Comparison of ENCODE assay signal across 9 mouse cellular contexts in the genomic region with DNA sequence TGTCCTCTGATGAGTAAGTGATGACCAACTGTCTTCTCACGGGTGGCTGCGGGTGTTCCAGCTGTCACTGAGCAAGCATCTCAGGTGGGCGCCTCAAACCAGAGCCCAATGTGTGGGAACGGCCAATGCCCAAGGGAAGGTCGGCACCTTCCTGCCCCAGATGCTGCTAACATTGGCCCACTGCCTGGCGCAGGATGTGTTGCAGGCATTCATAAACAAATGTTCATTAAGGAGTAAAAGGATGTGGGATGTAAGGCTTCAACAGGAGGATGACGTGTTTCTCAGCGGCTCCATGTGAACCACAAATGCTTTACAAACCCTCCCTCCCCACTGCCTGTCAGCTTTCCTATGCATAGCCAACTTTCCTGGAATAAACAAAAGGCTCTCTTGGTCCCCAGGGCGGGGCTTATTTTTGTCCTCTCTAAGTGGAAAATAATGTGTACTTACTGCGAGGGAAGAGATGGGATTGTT. TPM values are rescaled to one million over a fixed set of nuclear protein-coding genes. Genes with fewer than 3 reads are reported as not detected.
DNase-seq lines count a peak whose midpoint lies in the region; ATAC-seq and TF ChIP-seq lines count a peak whose summit lies in the region.
"Had no signal": no experiment of that assay in that cellular context is flagged by ENCODE, and none has a peak within 500 bp of the region (broad histone marks: within the 10 kb centered on the region; RNA-seq: fewer than 3 reads in every experiment).

No protein-coding gene starts in this region.

- TF ChIP-seq POLR2A in limb, embryonic 14.5 days (IDR thresholded peaks at IDR 0.05; ENCODE audit: borderline replicate concordance, extremely low read depth, insufficient read depth, insufficient read length): no peak

- H3K9me3 ChIP-seq in hindbrain, embryonic 10.5 days: no peaks in the 10 kb centered on the region
- H3K9me3 ChIP-seq in hindbrain, embryonic 11.5 days (ENCODE audit: control insufficient read depth, low read length): no peaks in the 10 kb centered on the region
- no peaks in the 10 kb centered on the region for H3K9me3 ChIP-seq in heart, embryonic 11.5 days (replicated peaks; ENCODE audit: control insufficient read depth, low read length)
- no peaks in the 10 kb centered on the region for H3K9me3 ChIP-seq in limb, embryonic 14.5 days (ENCODE audit: control insufficient read depth, low read length)

- no peak for ATAC-seq in hindbrain, embryonic 11.5 days (ENCODE audit: low FRiP score)
- no peak for ATAC-seq in heart, embryonic 11.5 days (replicated peaks; ENCODE audit: insufficient number of reproducible peaks, low FRiP score, low TSS enrichment)
- ATAC-seq in limb, embryonic 14.5 days (ENCODE audit: low FRiP score, low read depth): no peak

- WGBS in hindbrain, embryonic 10.5 days: 77% methylated on average over 10 of the region's 10 CpGs
- 80% methylated on average over 10 of the region's 10 CpGs for WGBS in hindbrain, embryonic 11.5 days
- 61% methylated on average over 10 of the region's 10 CpGs for WGBS in heart, embryonic 11.5 days (ENCODE audit: insufficient replicate concordance)
- WGBS in limb, embryonic 14.5 days: 65% methylated on average over 10 of the region's 10 CpGs

- H3K27me3 ChIP-seq in hindbrain, embryonic 10.5 days (ENCODE audit: insufficient read depth, poor library complexity, severe bottlenecking): peaks cover 31% of the 10 kb centered on the region
- no peaks in the 10 kb centered on the region; the same call in 1 of the 2 replicates for H3K27me3 ChIP-seq in hindbrain, embryonic 11.5 days (ENCODE audit: control insufficient read depth, insufficient read depth, low read length)
- peaks cover 6% of the 10 kb centered on the region for H3K27me3 ChIP-seq in heart, embryonic 11.5 days (ENCODE audit: control insufficient read depth, insufficient read depth, low read length)
- H3K27me3 ChIP-seq in limb, embryonic 14.5 days (ENCODE audit: control insufficient read depth, insufficient read depth, low read length): no peaks in the 10 kb centered on the region

- no peak overlapping the region; the same call in 1 of the 2 replicates for H3K4me2 ChIP-seq in hindbrain, embryonic 11.5 days (replicated peaks; ENCODE audit: low read depth, low read length)
- peak overlapping the region; percentile 51 for H3K4me2 ChIP-seq in heart, embryonic 11.5 days
- peak overlapping the region; percentile 35 for H3K4me2 ChIP-seq in limb, embryonic 14.5 days (replicated peaks; ENCODE audit: low read depth, low read length, severe bottlenecking)

- no peak overlapping the region for H3K9ac ChIP-seq in hindbrain, embryonic 11.5 days (ENCODE audit: low read depth, low read length)
- H3K9ac ChIP-seq in heart, embryonic 11.5 days (ENCODE audit: low read depth, low read length): no peak overlapping the region
- 0 out of 2 replicates have a peak overlapping the region, but pooled peaks have one; percentile 16 for H3K9ac ChIP-seq in limb, embryonic 14.5 days (ENCODE audit: low read depth, low read length, severe bottlenecking)

- no peak for DNase-seq in hindbrain, embryonic 10.5 days (ENCODE audit: low spot score)
- DNase-seq in hindbrain, embryonic 11.5 days (ENCODE audit: low spot score): no peak
- DNase-seq in Muller cell, postnatal 12 days (ENCODE audit: inconsistent ontology term): peak; percentile 70
- DNase-seq in limb, embryonic 14.5 days (ENCODE audit: low spot score): peak; percentile 38
- DNase-seq in frontal cortex, postnatal 25 days (ENCODE audit: low spot score in 2 of 2): no peak
- DNase-seq in gastrocnemius, adult 8-10 months (ENCODE audit: low spot score in 2 of 2): no peak
- no peak for DNase-seq in frontal cortex, postnatal 36 days (ENCODE audit: low spot score in 2 of 2)

- peaks cover 73% of the 10 kb centered on the region for H3K4me1 ChIP-seq in hindbrain, embryonic 10.5 days (replicated peaks)
- peaks cover 5% of the 10 kb centered on the region for H3K4me1 ChIP-seq in hindbrain, embryonic 11.5 days (replicated peaks; ENCODE audit: control insufficient read depth, insufficient read depth, low read length)
- peaks cover 20% of the 10 kb centered on the region for H3K4me1 ChIP-seq in heart, embryonic 11.5 days (ENCODE audit: control insufficient read depth, insufficient read depth, low read length)
- peaks cover 45% of the 10 kb centered on the region for H3K4me1 ChIP-seq in limb, embryonic 14.5 days (ENCODE audit: control insufficient read depth, insufficient read depth, low read length)

- no peaks in the 10 kb centered on the region for H3K36me3 ChIP-seq in hindbrain, embryonic 10.5 days
- no peaks in the 10 kb centered on the region for H3K36me3 ChIP-seq in hindbrain, embryonic 11.5 days (ENCODE audit: control insufficient read depth, insufficient read depth, low read length)
- H3K36me3 ChIP-seq in heart, embryonic 11.5 days (ENCODE audit: control insufficient read depth, insufficient read depth, low read length): no peaks in the 10 kb centered on the region
- no peaks in the 10 kb centered on the region for H3K36me3 ChIP-seq in limb, embryonic 14.5 days (ENCODE audit: control insufficient read depth, insufficient read depth, low read length)

- peak overlapping the region; percentile 23; the same call in 1 of the 2 replicates for H3K27ac ChIP-seq in hindbrain, embryonic 10.5 days
- H3K27ac ChIP-seq in hindbrain, embryonic 11.5 days (ENCODE audit: low read depth, low read length): no peak overlapping the region
- no peak overlapping the region for H3K27ac ChIP-seq in heart, embryonic 11.5 days (ENCODE audit: low read depth, low read length)
- H3K27ac ChIP-seq in limb, embryonic 14.5 days (replicated peaks; ENCODE audit: low read depth, low read length): no peak overlapping the region; the same call in 1 of the 2 replicates

- H3K4me3 ChIP-seq in hindbrain, embryonic 10.5 days: peak overlapping the region; percentile 23
- H3K4me3 ChIP-seq in hindbrain, embryonic 11.5 days (ENCODE audit: low read depth, low read length): no peak overlapping the region
- H3K4me3 ChIP-seq in heart, embryonic 11.5 days (ENCODE audit: low read depth, low read length): peak overlapping the region; percentile 37
- H3K4me3 ChIP-seq in limb, embryonic 14.5 days (replicated peaks; ENCODE audit: low read length): peak overlapping the region; percentile 16; the same call in 1 of the 2 replicates

RNA-seq across cellular contexts. Expression of a gene that starts 5.4 kb away (rescaled TPM):
- polyA plus RNA-seq in hindbrain, embryonic 10.5 days (2016; fragmentation: Nextera tagmentation; extraction: Ambion mirVana): 1.8 and 2.0 TPM in 2 replicates
- 1.1 and 2.5 TPM in 2 replicates for polyA plus RNA-seq in hindbrain, embryonic 11.5 days (2014; fragmentation: Nextera tagmentation; extraction: Ambion mirVana)
- polyA plus RNA-seq in heart, embryonic 11.5 days (2014; fragmentation: Nextera tagmentation; extraction: Ambion mirVana): 2.7 and 4.2 TPM in 2 replicates
- polyA plus RNA-seq in limb, embryonic 14.5 days (2012; rRNA removed): 12.5 and 16.0 TPM in 2 replicates
- 10.3 and 12.4 TPM in 2 replicates for polyA plus RNA-seq in limb, embryonic 14.5 days (2014; fragmentation: Nextera tagmentation; extraction: Ambion mirVana)
- total RNA-seq in gastrocnemius, adult 8-10 months (2022): 1 to 10 TPM; 4.0 to 8.9 (median 6.3) TPM
- total RNA-seq: megakaryocyte, adult 5-6 weeks had no signal

RNA-seq across cellular contexts. Expression of a gene that starts 14.5 kb away (rescaled TPM):
- polyA plus RNA-seq in hindbrain, embryonic 10.5 days (2016; fragmentation: Nextera tagmentation; extraction: Ambion mirVana): 23.7 and 31.1 TPM in 2 replicates
- polyA plus RNA-seq in hindbrain, embryonic 11.5 days (2014; fragmentation: Nextera tagmentation; extraction: Ambion mirVana): 21.0 and 21.1 TPM in 2 replicates
- 16.0 and 17.1 TPM in 2 replicates for polyA plus RNA-seq in heart, embryonic 11.5 days (2014; fragmentation: Nextera tagmentation; extraction: Ambion mirVana)
- polyA plus RNA-seq in limb, embryonic 14.5 days (2012; rRNA removed): 47.7 and 61.8 TPM in 2 replicates
- polyA plus RNA-seq in limb, embryonic 14.5 days (2014; fragmentation: Nextera tagmentation; extraction: Ambion mirVana): 29.3 and 35.3 TPM in 2 replicates
- total RNA-seq in gastrocnemius, adult 8-10 months (2022): 10 to 100 TPM in 3 of 4 experiments, 1 to 10 TPM in 1; 9.6 to 11.8 (median 11.0) TPM

RNA-seq across cellular contexts. Expression of a gene that starts 31.5 kb away (rescaled TPM):
- 1.8 and 2.0 TPM in 2 replicates for polyA plus RNA-seq in hindbrain, embryonic 10.5 days (2016; fragmentation: Nextera tagmentation; extraction: Ambion mirVana)
- polyA plus RNA-seq in hindbrain, embryonic 11.5 days (2014; fragmentation: Nextera tagmentation; extraction: Ambion mirVana): 1.9 and 2.7 TPM in 2 replicates
- polyA plus RNA-seq in heart, embryonic 11.5 days (2014; fragmentation: Nextera tagmentation; extraction: Ambion mirVana): 3.1 and 3.8 TPM in 2 replicates
- 13.7 and 19.7 TPM in 2 replicates for polyA plus RNA-seq in limb, embryonic 14.5 days (2012; rRNA removed)
- 8.2 and 8.7 TPM in 2 replicates for polyA plus RNA-seq in limb, embryonic 14.5 days (2014; fragmentation: Nextera tagmentation; extraction: Ambion mirVana)
- 10 to 100 TPM; 12.3 to 16.0 (median 14.3) TPM for total RNA-seq in gastrocnemius, adult 8-10 months (2022)

RNA-seq across cellular contexts. Expression of a gene that starts 43.2 kb away (rescaled TPM):
- polyA plus RNA-seq in hindbrain, embryonic 10.5 days (2016; fragmentation: Nextera tagmentation; extraction: Ambion mirVana): 8.7 and 8.9 TPM in 2 replicates
- polyA plus RNA-seq in hindbrain, embryonic 11.5 days (2014; fragmentation: Nextera tagmentation; extraction: Ambion mirVana): 4.7 and 4.8 TPM in 2 replicates
- 3.9 and 4.3 TPM in 2 replicates for polyA plus RNA-seq in heart, embryonic 11.5 days (2014; fragmentation: Nextera tagmentation; extraction: Ambion mirVana)
- polyA plus RNA-seq in limb, embryonic 14.5 days (2012; rRNA removed): 7.9 and 9.6 TPM in 2 replicates
- 4.5 and 7.9 TPM in 2 replicates for polyA plus RNA-seq in limb, embryonic 14.5 days (2014; fragmentation: Nextera tagmentation; extraction: Ambion mirVana)
- 1 to 10 TPM; 4.3 to 6.8 (median 4.5) TPM for total RNA-seq in gastrocnemius, adult 8-10 months (2022)

Comparison
In these comparisons a context has a peak if more than half of its experiments do, and no peak if none do; other contexts are left out.
1. DNase-seq: peak in Muller cell, postnatal 12 days (single experiment) and limb, embryonic 14.5 days (single experiment); none in hindbrain, embryonic 10.5 days (single experiment), hindbrain, embryonic 11.5 days (single experiment), frontal cortex, postnatal 25 days (0 of 2), gastrocnemius, adult 8-10 months (0 of 2) and frontal cortex, postnatal 36 days (0 of 2).